Mouse (Mus musculus): ENCODE results near the gene Med20.

DNA sequence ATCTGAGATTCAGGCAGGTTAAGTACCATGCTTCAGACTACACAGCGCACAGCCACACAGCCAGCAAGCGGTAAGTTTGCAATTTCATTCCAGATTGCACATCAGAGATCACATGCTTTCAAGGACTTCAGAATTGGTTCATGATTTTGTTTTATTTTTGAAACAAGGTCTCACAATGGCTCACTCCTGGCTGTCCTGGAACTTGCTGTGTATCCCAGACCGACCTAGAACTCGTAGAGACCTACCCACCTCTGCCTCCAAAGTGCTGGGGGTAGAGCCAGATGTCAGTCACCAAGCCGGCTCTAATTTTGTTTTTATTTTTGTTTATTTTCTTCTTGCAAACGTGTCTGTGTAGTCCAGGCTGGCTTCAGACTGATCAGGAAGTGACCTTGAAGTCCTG, 48.5 kb upstream of the Med20 start:
- TF ChIP-seq CTCF (IDR thresholded peaks at IDR 0.05; ENCODE audit: low read depth) (no peak), EP300 (optimal IDR thresholded peaks at IDR 0.05) (no peak)
